In the genomic region with DNA sequence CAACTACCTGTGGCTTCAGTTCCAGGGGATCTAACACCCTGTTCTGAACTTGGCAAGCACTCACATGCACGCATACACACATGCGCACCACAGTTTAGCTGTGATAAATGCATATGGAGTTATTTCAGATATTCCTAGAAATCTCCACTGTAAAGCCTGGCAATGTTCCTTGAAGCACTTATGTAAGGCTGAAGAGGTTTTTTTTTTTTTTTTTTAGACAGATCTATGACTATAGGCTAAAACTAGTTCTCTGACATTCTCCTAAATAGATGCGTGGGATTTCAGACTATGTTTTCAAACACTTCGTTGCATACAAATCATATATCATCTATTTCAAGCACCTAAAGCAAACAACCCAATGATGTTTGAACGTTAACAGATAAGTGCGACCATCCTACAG, we compare ENCODE assay signal across 9 mouse cellular contexts.
"Had no signal": no experiment of that assay in that cellular context is flagged by ENCODE, and none has a peak within 500 bp of the region (broad histone marks: within the 10 kb centered on the region; RNA-seq: fewer than 3 reads in every experiment).

No protein-coding gene starts in this region.

- H3K4me3 ChIP-seq: limb, embryonic 15.5 days; liver, embryonic 12.5 days; midbrain, embryonic 12.5 days had no signal

- DNase-seq: kidney, adult 9 months; lung, embryonic 14.5 days; lung, postnatal 14 days; thymus, adult 2 months; thymus, postnatal 25 days had no signal

- H3K27ac ChIP-seq: kidney, postnatal 0 days; limb, embryonic 15.5 days; liver, embryonic 12.5 days; midbrain, embryonic 12.5 days had no signal
